Mouse (Mus musculus): Measurements from ENCODE around the gene Gm44965.

DNA sequence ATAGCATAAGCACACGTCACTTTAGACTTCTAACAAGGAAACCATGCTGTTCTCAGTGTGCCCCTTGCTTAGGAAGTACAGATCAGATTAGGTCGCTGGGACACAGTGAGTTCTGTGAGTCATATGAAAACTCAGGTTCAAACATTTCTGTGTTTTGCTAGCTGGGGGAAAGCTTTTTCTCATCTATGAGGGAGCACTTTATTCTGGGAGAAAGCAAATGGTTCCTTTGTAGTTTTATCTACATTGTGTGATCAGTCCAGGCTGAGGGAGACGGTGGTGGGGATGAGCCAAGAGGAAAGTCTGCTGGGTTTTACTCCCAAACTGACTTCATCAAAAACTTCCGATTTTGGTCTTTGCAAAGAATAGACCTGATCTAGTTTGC lies 52.6 kb downstream of the Gm44965 start:
- TF ChIP-seq POLR2A (IDR thresholded peaks at IDR 0.05; ENCODE audit: insufficient read length, low read depth) (no peak), MAX (IDR thresholded peaks at IDR 0.05; ENCODE audit: low read depth) (no peak), MYOD1 (IDR thresholded peaks at IDR 0.05; ENCODE audit: control insufficient read depth in 1 of 3, insufficient read length in 2 of 3, low read depth in 2 of 3) (no peak), E2F4 (IDR thresholded peaks at IDR 0.05; ENCODE audit: insufficient read depth) (no peak), TCF12 (IDR thresholded peaks at IDR 0.05; ENCODE audit: insufficient read depth, poor library complexity, severe bottlenecking) (no peak), TCF3 (IDR thresholded peaks at IDR 0.05; ENCODE audit: insufficient read length, low read depth) (no peak), CEBPB (IDR thresholded peaks at IDR 0.05; ENCODE audit: insufficient read depth, poor library complexity, severe bottlenecking) (no peak), MYOG (IDR thresholded peaks at IDR 0.05; ENCODE audit: control insufficient read depth in 1 of 3, insufficient read depth in 1 of 3, insufficient read length in 2 of 3, low read depth in 2 of 3) (no peak), USF1 (IDR thresholded peaks at IDR 0.05; ENCODE audit: low read depth) (no peak), SRF (IDR thresholded peaks at IDR 0.05; ENCODE audit: control insufficient read depth, insufficient read length, low read depth) (no peak), POLR2AphosphoS2 (IDR thresholded peaks at IDR 0.05; ENCODE audit: insufficient read length, low read depth) (no peak), REST (IDR thresholded peaks at IDR 0.05; ENCODE audit: insufficient read depth, insufficient read length) (no peak)

All from myocyte (in vitro differentiated cells).